Mouse (Mus musculus) liver, embryonic 15.5 days (tissue): ENCODE data around the gene Fkbp14. TPM values are rescaled to one million over a fixed set of nuclear protein-coding genes. Genes with fewer than 3 reads are reported as not detected.
A peak's percentile ranks its signal among the peaks of the same experiment; 100 is the strongest.

Experiments
- ATAC-seq: fragments of 200-750 bp; cut with Nextera tagmentation; 2 replicates; pipeline ENCODE4 v1.8.0; 2017; ENCODE audit warnings: moderate number of reproducible peaks, mild to moderate bottlenecking, moderate library complexity; ENCODE audit not compliant: insufficient read depth
- H3K27ac ChIP-seq: fragments of 300-500 bp; sonication (generic); replicated peaks from 2 replicates; pipeline ENCODE4 v1.5.1; 2015; ENCODE audit warnings: mild to moderate bottlenecking, inconsistent platforms
- H3K27me3 ChIP-seq: fragments of 300-500 bp; sonication (generic); 2 replicates; pipeline ENCODE4 v1.6.1; 2015; ENCODE audit warnings: mild to moderate bottlenecking, inconsistent platforms
- H3K36me3 ChIP-seq: fragments of 300-500 bp; sonication (generic); replicated peaks from 2 replicates; pipeline ENCODE4 v1.6.1; 2015; ENCODE audit warnings: moderate library complexity, mild to moderate bottlenecking, inconsistent platforms
- H3K4me1 ChIP-seq: fragments of 300-500 bp; sonication (generic); replicated peaks from 2 replicates; pipeline ENCODE4 v1.6.1; 2015; ENCODE audit warnings: inconsistent platforms
- H3K4me2 ChIP-seq: fragments of 300-500 bp; sonication (generic); 2 replicates; pipeline ENCODE4 v1.6.1; 2015; ENCODE audit warnings: moderate library complexity, mild to moderate bottlenecking, inconsistent platforms
- H3K4me3 ChIP-seq: fragments of 300-500 bp; sonication (generic); replicated peaks from 2 replicates; pipeline ENCODE4 v1.5.1; 2015; ENCODE audit warnings: mild to moderate bottlenecking, inconsistent platforms
- H3K9ac ChIP-seq: fragments of 300-500 bp; sonication (generic); 2 replicates; pipeline ENCODE4 v1.6.1; 2015; ENCODE audit warnings: moderate library complexity, mild to moderate bottlenecking, inconsistent platforms
- H3K9me3 ChIP-seq: fragments of 300-500 bp; sonication (generic); replicated peaks from 2 replicates; pipeline ENCODE4 v1.6.1; 2016; ENCODE audit warnings: inconsistent platforms
- WGBS: fragments of 180-500 bp; shearing (Covaris S2); methylation state at CpG from one replicate; pipeline ENCODE4 v1.1.7; 2015; ENCODE audit warnings: mixed read lengths; ENCODE audit not compliant: insufficient replicate concordance; 5-methylcytosine and 5-hydroxymethylcytosine counted together
- polyA plus RNA-seq: library from polyadenylated mRNA; unstranded; fragments of >200 nt; fragmentation: Nextera tagmentation; extraction: Ambion mirVana; gene quantifications from 2 replicates; pipeline ENCODE4 v1.2.1, GENCODE M21; 2015

The Fkbp14 gene
- polyA plus RNA-seq, 1 experiment from 2014 or later: 4.7 TPM

DNA sequence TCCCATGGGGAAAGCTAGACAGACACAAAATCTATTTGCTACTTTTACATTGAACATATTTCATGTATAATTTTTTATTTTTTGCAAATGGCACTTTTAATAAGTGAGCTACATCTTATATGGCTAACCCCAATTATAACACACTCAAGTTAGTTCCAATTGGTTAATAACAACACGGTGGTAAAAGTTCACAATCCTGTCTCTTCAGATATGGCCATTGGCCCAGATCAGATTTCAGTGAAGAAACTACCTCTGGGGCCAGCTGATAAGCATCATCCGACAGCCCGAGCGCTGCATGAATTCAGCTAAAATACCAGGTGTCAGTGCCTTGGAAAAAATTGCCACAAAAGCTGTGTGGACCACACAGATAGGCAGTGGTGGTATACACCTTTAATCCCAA, 9.4 kb downstream of the Fkbp14 start:
- H3K9ac ChIP-seq: no peak overlapping the region
- H3K27me3 ChIP-seq: no peaks in the 10 kb centered on the region
- H3K9me3 ChIP-seq: no peaks in the 10 kb centered on the region
- H3K4me1 ChIP-seq: peaks cover 9% of the 10 kb centered on the region
- ATAC-seq: no peak
- H3K27ac ChIP-seq: no peak overlapping the region
- H3K4me2 ChIP-seq: no peak overlapping the region
- no peaks in the 10 kb centered on the region; the same call in 1 of the 2 replicates for H3K36me3 ChIP-seq
- no peak overlapping the region for H3K4me3 ChIP-seq
- 30% methylated on average over 4 of the region's 4 CpGs for WGBS

DNA sequence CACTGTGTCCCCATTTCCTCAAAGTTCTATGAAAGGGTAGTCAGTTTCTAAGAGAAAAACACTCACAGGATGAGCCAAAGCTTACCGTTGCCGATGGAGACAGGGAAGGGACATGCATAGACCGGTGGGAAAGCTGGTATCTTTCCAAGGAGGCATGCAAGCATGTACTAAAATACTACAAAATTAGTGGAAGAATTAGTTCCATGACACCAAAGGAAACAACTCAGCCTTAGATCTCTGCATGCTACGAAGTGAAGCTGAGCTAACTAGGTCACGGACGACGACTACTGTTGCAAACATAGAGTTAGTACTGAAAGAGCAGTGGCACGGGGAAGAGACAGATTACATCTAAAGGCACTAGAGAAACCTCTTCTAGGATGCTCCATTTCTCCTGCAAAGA, 10.2 kb downstream of the Fkbp14 start:
- ATAC-seq: no peak
- Histone ChIP-seq H3K9me3 (no peaks in the 10 kb centered on the region), H3K4me1 (peaks cover 4% of the 10 kb centered on the region; the same call in 1 of the 2 replicates), H3K4me3 (no peak overlapping the region), H3K27me3 (no peaks in the 10 kb centered on the region), H3K27ac (no peak overlapping the region), H3K4me2 (no peak overlapping the region), H3K36me3 (no peaks in the 10 kb centered on the region; the same call in 1 of the 2 replicates), H3K9ac (no peak overlapping the region)
- 77% methylated on average over 8 of the region's 8 CpGs for WGBS

DNA sequence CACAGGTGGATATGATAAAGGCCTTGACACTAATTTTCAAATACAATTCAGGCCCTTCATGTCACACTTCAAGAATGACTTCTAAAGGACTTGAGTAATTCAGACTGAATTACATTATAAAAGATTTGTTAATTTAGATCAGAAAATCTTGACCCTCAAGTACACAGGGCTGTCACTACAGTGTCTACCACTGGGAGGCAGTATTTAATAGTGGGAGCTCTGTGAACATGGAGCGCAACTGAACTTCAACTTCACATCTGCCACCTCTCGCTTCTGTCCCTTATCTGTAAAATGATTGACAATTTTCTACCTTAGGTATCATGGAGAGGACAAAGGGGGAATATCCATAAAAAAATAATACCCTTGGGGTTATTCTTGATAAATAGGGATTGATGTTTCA, 10.9 kb downstream of the Fkbp14 start:
- Histone ChIP-seq H3K9me3 (no peaks in the 10 kb centered on the region), H3K27ac (no peak overlapping the region), H3K9ac (no peak overlapping the region), H3K4me3 (no peak overlapping the region), H3K36me3 (no peaks in the 10 kb centered on the region; the same call in 1 of the 2 replicates), H3K4me2 (no peak overlapping the region), H3K27me3 (no peaks in the 10 kb centered on the region), H3K4me1 (no peaks in the 10 kb centered on the region)
- 13% methylated on average over 2 of the region's 2 CpGs for WGBS
- ATAC-seq: no peak

GRCm38 (mm10) chr6:54573218-54573955, 23.7 kb downstream of the Fkbp14 start:
- no peaks in the 10 kb centered on the region for H3K36me3 ChIP-seq
- H3K27ac ChIP-seq: no peak overlapping the region
- H3K4me2 ChIP-seq: no peak overlapping the region
- H3K4me3 ChIP-seq: no peak overlapping the region
- H3K9ac ChIP-seq: no peak overlapping the region
- no peaks in the 10 kb centered on the region; the same call in 1 of the 2 replicates for H3K27me3 ChIP-seq
- H3K4me1 ChIP-seq: no peaks in the 10 kb centered on the region
- H3K9me3 ChIP-seq: no peaks in the 10 kb centered on the region
- WGBS: 34% methylated on average over 6 of the region's 6 CpGs
- ATAC-seq: no peak

DNA sequence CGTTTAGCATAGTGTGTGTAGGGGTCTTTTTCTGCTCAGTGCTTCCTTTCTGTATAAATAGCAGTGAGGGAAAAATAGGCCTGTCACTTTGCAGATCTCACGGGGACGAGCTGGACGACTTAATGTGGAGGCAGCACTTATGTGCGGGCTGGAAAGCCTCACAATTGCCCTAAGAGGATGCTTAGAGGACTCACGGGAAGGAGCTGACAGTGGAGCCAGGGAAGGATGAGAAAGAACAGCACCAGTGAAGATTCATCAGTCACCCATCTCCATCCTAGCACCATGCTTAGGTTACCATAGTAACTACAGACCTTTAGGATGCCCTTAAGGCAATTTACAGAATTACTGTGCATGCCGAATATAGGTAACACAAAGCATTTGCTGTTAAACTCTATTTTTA, 27.3 kb downstream of the Fkbp14 start:
- Histone ChIP-seq H3K27ac (no peak overlapping the region), H3K9ac (no peak overlapping the region), H3K9me3 (no peaks in the 10 kb centered on the region), H3K27me3 (peaks cover 36% of the 10 kb centered on the region), H3K4me3 (no peak overlapping the region), H3K36me3 (no peaks in the 10 kb centered on the region), H3K4me1 (no peaks in the 10 kb centered on the region; the same call in 1 of the 2 replicates), H3K4me2 (no peak overlapping the region)
- WGBS: 53% methylated on average over 7 of the region's 7 CpGs
- no peak for ATAC-seq

GRCm38 (mm10) chr6:54566546-54566919, 30.6 kb downstream of the Fkbp14 start:
- WGBS: 17% methylated on average over 6 of the region's 6 CpGs
- H3K4me2 ChIP-seq: peak overlapping the region; percentile 67
- H3K9me3 ChIP-seq: no peaks in the 10 kb centered on the region
- no peaks in the 10 kb centered on the region; the same call in 1 of the 2 replicates for H3K4me1 ChIP-seq
- peaks cover 50% of the 10 kb centered on the region for H3K27me3 ChIP-seq
- no peak overlapping the region for H3K9ac ChIP-seq
- no peaks in the 10 kb centered on the region for H3K36me3 ChIP-seq
- H3K4me3 ChIP-seq: peak overlapping the region; percentile 44
- ATAC-seq: no peak
- H3K27ac ChIP-seq: no peak overlapping the region

DNA sequence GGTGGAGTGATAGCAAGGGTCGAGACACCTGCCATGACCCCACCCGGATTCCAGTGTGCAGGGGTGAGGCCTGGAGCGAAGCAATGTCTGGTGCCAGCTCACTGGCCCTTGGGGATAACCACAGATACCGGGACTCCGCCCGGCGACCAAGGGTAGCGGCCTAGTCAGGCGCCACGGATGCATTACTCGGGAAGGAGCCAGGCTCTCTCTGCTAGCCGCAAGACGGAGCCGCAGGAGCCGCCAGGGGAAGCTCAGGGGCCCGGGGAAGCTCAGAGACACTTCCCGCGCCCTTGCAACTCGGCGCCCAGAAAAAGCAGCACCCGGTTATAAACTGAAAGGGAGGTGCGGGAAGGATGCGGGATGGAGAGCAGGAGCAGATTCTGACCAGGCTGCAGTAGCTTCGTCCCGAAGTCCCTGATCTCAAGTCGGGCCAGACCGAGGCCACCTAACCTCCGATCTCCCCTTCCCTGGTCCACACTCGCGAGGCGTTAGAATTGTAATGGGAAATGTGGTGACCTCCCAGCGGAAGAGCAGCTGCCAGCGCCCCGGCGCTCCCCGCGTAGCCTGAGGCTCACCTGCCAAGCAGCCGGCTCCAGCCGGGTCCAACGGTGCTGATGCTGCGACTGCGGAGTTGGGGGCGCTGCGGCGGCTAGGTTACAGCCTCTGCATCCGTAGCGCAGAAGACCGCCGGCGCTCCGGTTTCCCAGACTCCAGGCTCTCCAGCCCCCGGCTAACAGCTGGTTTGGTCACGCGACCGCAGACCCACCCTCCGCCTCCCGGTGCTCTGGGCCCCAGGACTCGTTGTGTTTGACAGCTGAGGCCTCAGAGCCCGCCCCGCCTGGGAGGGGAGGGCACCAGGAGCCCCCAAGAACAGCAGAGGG, 31.2 kb downstream of the Fkbp14 start, which contains the start of gene Scrn1:
TSS of gene Scrn1 (minus strand) at position 825 of the 881 bp plus-strand sequence.
- H3K9me3 ChIP-seq: no peaks in the 10 kb centered on the region
- no peaks in the 10 kb centered on the region for H3K36me3 ChIP-seq
- 1% methylated on average over 60 of the region's 60 CpGs for WGBS
- H3K9ac ChIP-seq: no peak within 1 kb of the TSS
- peak within 1 kb of the TSS; percentile 44 for H3K4me3 ChIP-seq
- peak within 1 kb of the TSS; percentile 67 for H3K4me2 ChIP-seq
- no peak within 1 kb of the TSS for H3K27ac ChIP-seq
- peaks cover 50% of the 10 kb centered on the region for H3K27me3 ChIP-seq
- H3K4me1 ChIP-seq: no peaks in the 10 kb centered on the region; the same call in 1 of the 2 replicates
- ATAC-seq: no peak

DNA sequence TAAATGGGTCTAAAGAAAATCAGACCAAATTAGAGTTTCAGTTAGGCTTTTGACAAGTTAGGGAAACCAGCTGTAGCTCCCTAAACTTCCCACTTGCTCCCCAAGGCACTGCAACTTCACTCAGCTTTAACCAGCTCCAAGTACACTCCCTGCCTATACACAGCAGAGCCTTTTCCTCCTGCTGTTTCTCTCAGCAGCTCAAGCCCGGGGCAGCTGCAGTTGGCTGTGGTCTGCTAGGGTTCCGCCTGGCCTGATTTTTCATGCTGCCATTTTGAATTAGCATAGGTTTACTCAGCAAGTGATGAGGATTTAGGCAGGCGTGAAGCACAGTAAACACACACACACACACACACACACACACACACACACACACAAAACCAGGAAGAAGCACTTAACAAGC, 32.1 kb downstream of the Fkbp14 start:
- H3K9me3 ChIP-seq: no peaks in the 10 kb centered on the region
- no peak overlapping the region for H3K9ac ChIP-seq
- no peaks in the 10 kb centered on the region for H3K36me3 ChIP-seq
- H3K4me2 ChIP-seq: no peak overlapping the region
- no peak overlapping the region for H3K27ac ChIP-seq
- ATAC-seq: no peak
- no peaks in the 10 kb centered on the region; the same call in 1 of the 2 replicates for H3K4me1 ChIP-seq
- WGBS: 51% methylated on average over 3 of the region's 3 CpGs
- H3K4me3 ChIP-seq: no peak overlapping the region
- peaks cover 50% of the 10 kb centered on the region for H3K27me3 ChIP-seq

DNA sequence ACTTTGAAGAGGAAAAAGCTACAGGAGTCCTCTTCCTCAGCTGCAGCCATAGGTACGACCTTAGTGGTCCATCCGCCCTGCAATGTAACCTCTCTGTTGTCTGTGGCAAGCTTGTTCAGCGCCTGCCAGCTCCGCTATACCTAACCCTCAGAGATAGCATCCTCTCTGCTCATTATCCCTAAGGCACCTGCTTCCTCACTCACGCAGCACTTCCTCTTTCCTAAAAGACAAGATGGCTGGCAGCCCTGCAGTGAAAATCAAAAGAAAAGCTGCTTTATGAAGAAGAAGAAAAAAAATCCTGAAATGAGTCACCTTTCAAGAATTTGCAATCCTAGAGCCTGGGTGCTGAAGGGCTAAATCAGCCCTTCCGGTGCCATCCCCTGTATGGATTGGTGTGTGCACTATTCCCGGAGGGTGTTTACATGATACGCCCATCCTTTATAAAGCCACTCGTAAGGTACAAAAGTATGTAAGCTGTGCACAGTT, 32.6 kb downstream of the Fkbp14 start:
- 39% methylated on average over 9 of the region's 9 CpGs for WGBS
- Histone ChIP-seq H3K27ac (no peak overlapping the region), H3K4me3 (no peak overlapping the region), H3K27me3 (peaks cover 50% of the 10 kb centered on the region), H3K4me1 (no peaks in the 10 kb centered on the region; the same call in 1 of the 2 replicates), H3K9ac (no peak overlapping the region), H3K36me3 (no peaks in the 10 kb centered on the region), H3K4me2 (no peak overlapping the region), H3K9me3 (no peaks in the 10 kb centered on the region)
- no peak for ATAC-seq

DNA sequence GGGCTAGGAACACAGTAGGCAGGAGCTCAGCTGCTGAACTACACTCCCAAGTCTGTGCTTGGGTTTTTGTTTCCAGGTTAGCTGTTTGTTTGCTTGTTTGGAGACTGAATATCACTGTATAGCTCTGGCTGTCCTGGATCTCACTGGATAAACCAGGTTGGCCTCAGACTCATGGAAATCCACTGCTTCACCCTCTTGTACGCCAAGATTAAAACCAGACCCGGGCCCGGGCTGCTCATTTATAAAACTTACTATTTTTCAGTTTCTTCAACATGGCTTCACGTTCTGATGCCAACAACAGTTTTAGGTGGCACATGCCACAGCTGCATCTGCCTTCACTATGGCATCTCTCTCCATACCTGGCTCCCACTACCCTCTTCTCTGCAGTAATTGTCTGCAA, 33.5 kb downstream of the Fkbp14 start:
- 68% methylated on average over 4 of the region's 4 CpGs for WGBS
- Histone ChIP-seq H3K36me3 (no peaks in the 10 kb centered on the region), H3K9ac (no peak overlapping the region), H3K4me1 (no peaks in the 10 kb centered on the region; the same call in 1 of the 2 replicates), H3K9me3 (no peaks in the 10 kb centered on the region), H3K27ac (no peak overlapping the region), H3K27me3 (peaks cover 50% of the 10 kb centered on the region), H3K4me2 (no peak overlapping the region), H3K4me3 (no peak overlapping the region)
- no peak for ATAC-seq
